Mouse (Mus musculus) CH12.LX (cell line): Measurements from ENCODE around the gene Rnf115. TPM values are rescaled to one million over a fixed set of nuclear protein-coding genes. Genes with fewer than 3 reads are reported as not detected.

ENCODE experiments used
- DNase-seq: peaks from one replicate; pipeline ENCODE4 v3.0.0-alpha.2; 2013; ENCODE audit errors: extremely low read depth
- H3K27ac ChIP-seq: 2 replicates; pipeline ENCODE4 v1.5.1; 2012; ENCODE audit warnings: low read depth, mild to moderate bottlenecking, control low read depth, moderate library complexity; ENCODE audit not compliant: insufficient read depth
- H3K27me3 ChIP-seq: replicated peaks from 2 replicates; pipeline ENCODE3; 2012; ENCODE audit warnings: inconsistent platforms
- H3K36me3 ChIP-seq, 2 experiments: replicated peaks in 1 of 2; 2 replicates each; pipeline versions ENCODE3 to v1.6.1; 2012; ENCODE audit warnings: inconsistent platforms in 1 of 2, low read length in 1 of 2, mild to moderate bottlenecking in 1 of 2, mixed read lengths in 1 of 2, moderate library complexity in 1 of 2; ENCODE audit not compliant: control insufficient read depth in 1 of 2, insufficient read depth in 1 of 2
- H3K4me1 ChIP-seq, 2 experiments: 2 replicates each; pipeline ENCODE4 v1.6.1; 2012; ENCODE audit warnings: inconsistent platforms in 1 of 2, moderate library complexity in 1 of 2; ENCODE audit not compliant: insufficient read depth in 2 of 2, control insufficient read depth in 1 of 2
- H3K4me2 ChIP-seq: 2 replicates; pipeline ENCODE4 v1.6.1; 2012; ENCODE audit warnings: low read depth, mild to moderate bottlenecking, control low read depth; ENCODE audit not compliant: poor library complexity, insufficient read depth, severe bottlenecking
- H3K4me3 ChIP-seq, 3 experiments: fragments of 150-350 bp in 1 of 3; sonication (generic) in 1 of 3; replicated peaks in 1 of 3; 2 replicates each; pipeline versions ENCODE3 to v1.5.1; 2011 to 2012; ENCODE audit warnings: low read depth in 2 of 3, low read length in 2 of 3, mild to moderate bottlenecking in 2 of 3, moderate library complexity in 2 of 3, control low read depth in 1 of 3, improper control_type of control experiment in 1 of 3, inconsistent platforms in 1 of 3, mixed read lengths in 1 of 3; ENCODE audit not compliant: poor library complexity in 1 of 3
- H3K79me2 ChIP-seq: replicated peaks from 2 replicates; pipeline ENCODE4 v1.6.1; 2012; ENCODE audit warnings: mild to moderate bottlenecking, moderate library complexity; ENCODE audit not compliant: control insufficient read depth, poor library complexity, insufficient read depth, severe bottlenecking; ENCODE audit errors: extremely low read depth
- H3K9ac ChIP-seq: 2 replicates; pipeline ENCODE4 v1.6.1; 2012; ENCODE audit warnings: low read depth, mild to moderate bottlenecking, control low read depth, moderate library complexity; ENCODE audit not compliant: insufficient read depth
- H3K9me3 ChIP-seq: replicated peaks from 2 replicates; pipeline ENCODE3; 2012; ENCODE audit warnings: low read length, inconsistent platforms, mixed read lengths
- BHLHE40 ChIP-seq: IDR thresholded peaks from 2 replicates; pipeline ENCODE4 v1.6.1; 2011; ENCODE audit warnings: mild to moderate bottlenecking, low read depth, low read length, improper control_type of control experiment
- CHD1 ChIP-seq: IDR thresholded peaks from 2 replicates; pipeline ENCODE4 v1.6.1; 2012; ENCODE audit warnings: low read depth, low read length, improper control_type of control experiment, inconsistent platforms
- CHD2 ChIP-seq: IDR thresholded peaks from 2 replicates; pipeline ENCODE4 v1.6.1; 2011; ENCODE audit warnings: low read length, improper control_type of control experiment
- CTCF ChIP-seq, 2 experiments: IDR thresholded peaks in 1 of 2; conservative IDR thresholded peaks in 1 of 2; 2 replicates each; pipeline ENCODE4 v1.5.1; 2011 to 2012; ENCODE audit warnings: low read depth in 2 of 2, low read length in 2 of 2, improper control_type of control experiment in 1 of 2, inconsistent platforms in 1 of 2, mild to moderate bottlenecking in 1 of 2, moderate library complexity in 1 of 2
- E2F4 ChIP-seq: IDR thresholded peaks from 2 replicates; pipeline ENCODE4 v1.6.1; 2011; ENCODE audit warnings: low read depth, low read length, improper control_type of control experiment; ENCODE audit not compliant: insufficient replicate concordance
- ELF1 ChIP-seq: IDR thresholded peaks from 2 replicates; pipeline ENCODE4 v1.6.1; 2014; ENCODE audit warnings: low read depth, mild to moderate bottlenecking, inconsistent platforms, low read length, improper control_type of control experiment
- EP300 ChIP-seq: IDR thresholded peaks from 2 replicates; pipeline ENCODE4 v1.6.1; 2011; ENCODE audit warnings: low read length, improper control_type of control experiment
- ETS1 ChIP-seq: conservative IDR thresholded peaks from 2 replicates; pipeline ENCODE4 v1.6.1; 2012; ENCODE audit warnings: low read depth, mild to moderate bottlenecking, inconsistent platforms, low read length, improper control_type of control experiment, moderate library complexity
- GABPA ChIP-seq: IDR thresholded peaks from 2 replicates; pipeline ENCODE4 v1.6.1; 2012; ENCODE audit warnings: low read depth, low read length, improper control_type of control experiment, inconsistent platforms; ENCODE audit not compliant: insufficient replicate concordance
- HCFC1 ChIP-seq: IDR thresholded peaks from 2 replicates; pipeline ENCODE4 v1.6.1; 2012; ENCODE audit warnings: low read depth, mild to moderate bottlenecking, inconsistent platforms, low read length, improper control_type of control experiment
- IRF4 ChIP-seq: IDR thresholded peaks from 2 replicates; pipeline ENCODE4 v1.6.1; 2014; ENCODE audit warnings: low read depth, mild to moderate bottlenecking, inconsistent platforms, low read length, improper control_type of control experiment
- JUN ChIP-seq: IDR thresholded peaks from 2 replicates; pipeline ENCODE4 v1.6.1; 2011; ENCODE audit warnings: low read depth, mild to moderate bottlenecking, low read length, improper control_type of control experiment, moderate library complexity; ENCODE audit not compliant: insufficient read depth
- JUND ChIP-seq: conservative IDR thresholded peaks from 2 replicates; pipeline ENCODE4 v1.6.1; 2011; ENCODE audit warnings: low read depth, low read length, improper control_type of control experiment
- KAT2A ChIP-seq: IDR thresholded peaks from 2 replicates; pipeline ENCODE4 v1.6.1; 2012; ENCODE audit warnings: low read length, improper control_type of control experiment, inconsistent platforms; ENCODE audit not compliant: insufficient replicate concordance
- MAFK ChIP-seq: IDR thresholded peaks from 2 replicates; pipeline ENCODE4 v1.6.1; 2011; ENCODE audit warnings: low read length, improper control_type of control experiment; ENCODE audit not compliant: insufficient replicate concordance
- MAX ChIP-seq: IDR thresholded peaks from 2 replicates; pipeline ENCODE4 v1.6.1; 2011; ENCODE audit warnings: low read length, improper control_type of control experiment
- MAZ ChIP-seq: IDR thresholded peaks from 2 replicates; pipeline ENCODE4 v1.6.1; 2012; ENCODE audit warnings: low read depth, mild to moderate bottlenecking, inconsistent platforms, low read length, improper control_type of control experiment, moderate library complexity
- MEF2A ChIP-seq: IDR thresholded peaks from 2 replicates; pipeline ENCODE4 v1.6.1; 2014; ENCODE audit warnings: low read depth, mild to moderate bottlenecking, inconsistent platforms, low read length, improper control_type of control experiment, borderline replicate concordance
- MXI1 ChIP-seq: IDR thresholded peaks from 2 replicates; pipeline ENCODE4 v1.6.1; 2011; ENCODE audit warnings: mild to moderate bottlenecking, low read depth, low read length, improper control_type of control experiment
- MYC ChIP-seq: IDR thresholded peaks from 2 replicates; pipeline ENCODE4 v1.6.1; 2011; ENCODE audit warnings: low read depth, mild to moderate bottlenecking, improper control_type of control experiment, low read length
- NELFE ChIP-seq: IDR thresholded peaks from 2 replicates; pipeline ENCODE4 v1.6.1; 2011; ENCODE audit warnings: low read depth, low read length, improper control_type of control experiment
- NRF1 ChIP-seq: IDR thresholded peaks from 2 replicates; pipeline ENCODE4 v1.6.1; 2014; ENCODE audit warnings: low read depth, mild to moderate bottlenecking, inconsistent platforms, low read length, improper control_type of control experiment, moderate library complexity
- PAX5 ChIP-seq: IDR thresholded peaks from 2 replicates; pipeline ENCODE4 v1.6.1; 2012; ENCODE audit warnings: low read length, inconsistent platforms, mixed read lengths
- POLR2A ChIP-seq: IDR thresholded peaks from 2 replicates; pipeline ENCODE4 v1.6.1; 2011; ENCODE audit warnings: low read depth, mild to moderate bottlenecking, improper control_type of control experiment, low read length
- POLR2AphosphoS2 ChIP-seq: IDR thresholded peaks from 2 replicates; pipeline ENCODE4 v1.6.1; 2011; ENCODE audit warnings: low read depth, low read length, improper control_type of control experiment
- RAD21 ChIP-seq: IDR thresholded peaks from 2 replicates; pipeline ENCODE4 v1.6.1; 2011; ENCODE audit warnings: low read depth, mild to moderate bottlenecking, low read length, improper control_type of control experiment, moderate library complexity
- RCOR1 ChIP-seq: conservative IDR thresholded peaks from 2 replicates; pipeline ENCODE4 v1.6.1; 2012; ENCODE audit warnings: low read depth, mild to moderate bottlenecking, inconsistent platforms, low read length, improper control_type of control experiment
- SIN3A ChIP-seq: IDR thresholded peaks from 2 replicates; pipeline ENCODE4 v1.6.1; 2012; ENCODE audit warnings: low read length, improper control_type of control experiment, inconsistent platforms
- SMC3 ChIP-seq: IDR thresholded peaks from 2 replicates; pipeline ENCODE4 v1.6.1; 2011; ENCODE audit warnings: low read depth, low read length, improper control_type of control experiment
- TBP ChIP-seq: conservative IDR thresholded peaks from 2 replicates; pipeline ENCODE4 v1.6.1; 2011; ENCODE audit warnings: low read depth, low read length, improper control_type of control experiment
- TCF12 ChIP-seq: IDR thresholded peaks from 2 replicates; pipeline ENCODE4 v1.6.1; 2014; ENCODE audit warnings: low read depth, mild to moderate bottlenecking, inconsistent platforms, low read length, improper control_type of control experiment
- UBTF ChIP-seq: IDR thresholded peaks from 2 replicates; pipeline ENCODE4 v1.6.1; 2012; ENCODE audit warnings: low read depth, mild to moderate bottlenecking, inconsistent platforms, low read length, improper control_type of control experiment, moderate library complexity
- USF1 ChIP-seq: IDR thresholded peaks from 2 replicates; pipeline ENCODE4 v1.6.1; 2014; ENCODE audit warnings: low read depth, mild to moderate bottlenecking, inconsistent platforms, low read length, improper control_type of control experiment
- USF2 ChIP-seq: conservative IDR thresholded peaks from 2 replicates; pipeline ENCODE4 v1.6.1; 2011; ENCODE audit warnings: low read depth, low read length, improper control_type of control experiment
- ZC3H11A ChIP-seq: IDR thresholded peaks from 2 replicates; pipeline ENCODE4 v1.6.1; 2012; ENCODE audit warnings: low read depth, mild to moderate bottlenecking, inconsistent platforms, low read length, improper control_type of control experiment
- ZKSCAN1 ChIP-seq: IDR thresholded peaks from 2 replicates; pipeline ENCODE4 v1.6.1; 2012; ENCODE audit warnings: low read depth, inconsistent platforms, low read length, improper control_type of control experiment, borderline replicate concordance
- ZMIZ1 ChIP-seq: IDR thresholded peaks from 2 replicates; pipeline ENCODE4 v1.6.1; 2012; ENCODE audit warnings: low read depth, mild to moderate bottlenecking, inconsistent platforms, low read length, improper control_type of control experiment
- ZNF384 ChIP-seq: IDR thresholded peaks from 2 replicates; pipeline ENCODE4 v1.6.1; 2012; ENCODE audit warnings: low read depth, low read length, improper control_type of control experiment, inconsistent platforms
- dilution Hi-C: fragments of 300-500 bp; cut with MboI; formaldehyde crosslinking; loops from 2 replicates; pipeline ENCODE4 v1.14.3; 2020; ENCODE audit warnings: low sequenced_read_pairs; ENCODE audit not compliant: extremely low pct_unique_long_range_greater_than_20kb, extremely low pct_ligation_motif_present
- in situ Hi-C: fragments of 300-500 bp; cut with MboI; formaldehyde crosslinking; loops from 3 replicates; pipeline ENCODE4 v1.14.3; 2019; ENCODE audit warnings: low sequenced_read_pairs, low pct_ligation_motif_present, low pct_unique_long_range_greater_than_20kb, mixed read lengths
- polyA plus RNA-seq: library from polyadenylated mRNA; unstranded; fragments of >175 nt; gene quantifications from 2 replicates; pipeline ENCODE4 v1.2.1, GENCODE M21; 2012; ENCODE audit warnings: low read depth; ENCODE audit not compliant: insufficient read length
- total RNA-seq, 2 experiments: library from RNA; depleted of rRNA; stranded (reverse); fragments of 300-350 nt in 1 of 2; fragments of >200 nt in 1 of 2; gene quantifications; 2 replicates each; pipeline ENCODE4 v1.2.3; 2012 to 2014

Rnf115 gene
- total and polyA plus RNA-seq, 3 experiments: 25.8 to 79.3 (median 64.7) TPM

GRCm38 (mm10) chr3:96759695-96760094, 32.2 kb downstream of the Rnf115 start:
- in situ Hi-C loops: no loop called here
- dilution Hi-C loops: no loop called here
- peaks cover 8 to 26% of the 10 kb centered on the region in 2 experiments for H3K36me3 ChIP-seq
- H3K4me1 ChIP-seq: peaks cover 0 to 54% of the 10 kb centered on the region in 2 experiments; a peak in 3 of 4 replicates
- DNase-seq: peak; percentile 91
- H3K4me3 ChIP-seq: no peak overlapping the region
- peaks cover 2% of the 10 kb centered on the region for H3K9me3 ChIP-seq
- no peak overlapping the region for H3K9ac ChIP-seq
- H3K79me2 ChIP-seq: no peaks in the 10 kb centered on the region
- H3K4me2 ChIP-seq: peak overlapping the region; percentile 15; the same call in 1 of the 2 replicates
- no peaks in the 10 kb centered on the region for H3K27me3 ChIP-seq
- H3K27ac ChIP-seq: peak overlapping the region; percentile 48
- TF ChIP-seq ZC3H11A (no peak), JUN (peak; percentile 65; the same call in 1 of the 2 replicates), KAT2A (no peak), USF2 (no peak), ZMIZ1 (no peak), NELFE (no peak), ETS1 (peak; percentile 83), ZNF384 (no peak), RAD21 (no peak), PAX5 (no peak), USF1 (no peak), SIN3A (0 out of 2 replicates have a peak, but pooled peaks have one; percentile 43), BHLHE40 (peak; percentile 75), CTCF (conservative IDR thresholded peaks at IDR 0.05 in 1 of 2, IDR thresholded peaks at IDR 0.05 in 1 of 2; ENCODE audit: low read depth in 2 of 2, low read length in 2 of 2) (no peak), MXI1 (no peak), MAFK (peak; percentile 87), MAX (no peak), POLR2AphosphoS2 (no peak), POLR2A (no peak), NRF1 (peak; percentile 79), SMC3 (no peak), JUND (no peak; the same call in none of the 2 replicates), EP300 (peak; percentile 78; the same call in 1 of the 2 replicates), RCOR1 (no peak), HCFC1 (no peak), GABPA (no peak), TBP (no peak), MYC (no peak; the same call in 1 of the 2 replicates), CHD1 (no peak), ZKSCAN1 (no peak), E2F4 (no peak), UBTF (no peak), TCF12 (0 out of 2 replicates have a peak, but pooled peaks have one; percentile 32), ELF1 (no peak), MAZ (no peak), MEF2A (peak; percentile 94), CHD2 (no peak), IRF4 (peak; percentile 89)
